Mouse (Mus musculus) stomach, embryonic 16.5 days (tissue): Measurements from ENCODE around the gene Fbxw11. TPM values are rescaled to one million over a fixed set of nuclear protein-coding genes. Genes with fewer than 3 reads are reported as not detected.
"Not testable (repeated sequence)": the region's sequence is repeated elsewhere in the genome, so short reads cannot be mapped to it uniquely, and the experiment has no call there.

Source experiments
- ATAC-seq: fragments of 200-750 bp; cut with Nextera tagmentation; 2 replicates; pipeline ENCODE4 v1.8.0; 2017; ENCODE audit warnings: moderate number of reproducible peaks, moderate TSS enrichment; ENCODE audit not compliant: insufficient read depth, low FRiP score
- H3K27ac ChIP-seq: fragments of 300-500 bp; sonication (generic); 2 replicates; pipeline ENCODE4 v1.5.1; 2014; ENCODE audit warnings: low read length
- H3K27me3 ChIP-seq: fragments of 300-500 bp; sonication (generic); 2 replicates; pipeline ENCODE4 v1.6.1; 2014; ENCODE audit warnings: low read length, control low read depth, mixed read lengths; ENCODE audit not compliant: control insufficient read depth, insufficient read depth
- H3K36me3 ChIP-seq: fragments of 300-500 bp; sonication (generic); 2 replicates; pipeline ENCODE4 v1.6.1; 2014; ENCODE audit warnings: low read length; ENCODE audit not compliant: control insufficient read depth, insufficient read depth
- H3K4me1 ChIP-seq: fragments of 300-500 bp; sonication (generic); 2 replicates; pipeline ENCODE4 v1.6.1; 2014; ENCODE audit warnings: low read length, control low read depth, mixed read lengths; ENCODE audit not compliant: control insufficient read depth, insufficient read depth
- H3K4me2 ChIP-seq: fragments of 300-500 bp; sonication (generic); 2 replicates; pipeline ENCODE4 v1.6.1; 2014; ENCODE audit warnings: low read depth, low read length, mixed read lengths
- H3K4me3 ChIP-seq: fragments of 300-500 bp; sonication (generic); replicated peaks from 2 replicates; pipeline ENCODE4 v1.5.1; 2014; ENCODE audit warnings: mild to moderate bottlenecking, low read length
- H3K9ac ChIP-seq: fragments of 300-500 bp; sonication (generic); 2 replicates; pipeline ENCODE4 v1.6.1; 2014; ENCODE audit warnings: low read length
- H3K9me3 ChIP-seq: fragments of 300-500 bp; sonication (generic); replicated peaks from 2 replicates; pipeline ENCODE4 v1.6.1; 2016; ENCODE audit warnings: low read length, control low read depth; ENCODE audit not compliant: control insufficient read depth
- WGBS: fragments of 180-500 bp; shearing (Covaris S2); extraction: QIAGEN DNeasy Blood & Tissue Kit; methylation state at CpG from one replicate; pipeline ENCODE4 v1.1.7; 2014; 5-methylcytosine and 5-hydroxymethylcytosine counted together
- polyA plus RNA-seq: library from polyadenylated mRNA; unstranded; fragments of >200 nt; fragmentation: Nextera tagmentation; extraction: Ambion mirVana; gene quantifications from 2 replicates; pipeline ENCODE4 v1.2.1, GENCODE M21; 2015

Fbxw11 gene
- polyA plus RNA-seq, 1 experiment from 2014 or later = 65.0 TPM

DNA sequence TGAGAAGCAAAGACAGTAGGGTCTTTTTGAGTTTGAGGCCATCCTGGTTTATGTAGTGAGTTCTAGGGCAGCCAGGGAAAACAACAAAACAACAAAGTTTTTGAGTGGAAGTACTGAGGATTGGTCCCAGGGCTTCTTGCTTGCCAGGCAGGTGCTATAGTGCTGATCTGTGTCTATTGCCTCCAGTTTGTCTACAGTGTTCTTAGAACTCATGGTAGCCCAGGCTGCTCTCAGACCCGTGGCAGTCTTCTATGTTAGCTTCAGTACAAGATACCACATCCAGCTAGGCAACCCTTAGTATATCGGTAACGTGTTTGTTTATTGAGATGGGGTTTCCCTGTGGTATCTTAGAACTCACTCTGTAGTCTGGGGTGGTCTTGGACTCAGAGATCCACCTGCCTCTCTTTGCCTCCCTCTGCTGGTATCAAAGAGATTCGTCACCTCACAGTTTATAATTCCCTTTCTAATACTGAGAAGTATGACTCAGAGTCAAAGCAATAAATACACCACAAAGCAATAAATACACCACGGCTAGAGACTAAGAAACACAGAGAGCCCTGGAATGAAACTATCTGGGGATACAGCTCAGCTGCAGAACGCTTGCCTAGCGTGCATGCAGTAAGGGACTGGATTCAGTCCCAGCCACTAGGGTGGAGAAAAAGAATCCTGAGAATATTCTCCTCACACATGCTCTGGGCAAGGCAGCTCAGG, 51.1 kb downstream of the Fbxw11 start:
- Histone ChIP-seq H3K36me3 (no peaks in the 10 kb centered on the region), H3K4me3 (no peak overlapping the region), H3K27me3 (no peaks in the 10 kb centered on the region), H3K4me1 (peaks cover 8% of the 10 kb centered on the region; the same call in 1 of the 2 replicates), H3K9ac (no peak overlapping the region), H3K9me3 (no peaks in the 10 kb centered on the region), H3K27ac (no peak overlapping the region), H3K4me2 (no peak overlapping the region)
- WGBS = 44% methylated on average over 7 of the region's 7 CpGs
- no peak for ATAC-seq

DNA sequence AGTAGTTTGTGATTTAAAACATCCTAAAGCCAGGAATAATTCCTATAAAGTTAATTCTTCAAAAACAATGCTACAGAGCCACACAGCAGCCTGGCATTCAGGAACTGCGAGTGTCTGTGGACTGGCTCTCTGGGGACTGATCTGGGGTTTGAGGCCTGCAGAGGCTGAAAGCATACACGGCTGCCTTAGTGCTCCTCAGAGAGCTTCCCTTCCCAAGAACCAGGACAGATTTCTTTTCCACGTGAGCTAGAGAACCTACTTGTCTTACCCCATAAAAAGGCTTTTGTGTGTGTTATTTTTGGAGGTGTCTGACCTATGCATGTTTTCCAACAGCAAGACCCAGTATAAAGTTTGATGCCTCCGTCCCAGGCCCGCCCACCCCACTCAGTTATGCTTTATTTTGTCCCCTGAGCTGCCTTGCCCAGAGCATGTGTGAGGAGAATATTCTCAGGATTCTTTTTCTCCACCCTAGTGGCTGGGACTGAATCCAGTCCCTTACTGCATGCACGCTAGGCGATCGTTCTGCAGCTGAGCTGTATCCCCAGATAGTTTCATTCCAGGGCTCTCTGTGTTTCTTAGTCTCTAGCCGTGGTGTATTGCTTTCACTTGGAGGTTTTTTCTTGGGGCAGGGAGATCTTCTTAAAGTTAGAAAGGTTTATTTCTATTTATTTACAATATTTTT, 51.9 kb downstream of the Fbxw11 start:
- not testable (repeated sequence) for H3K9ac ChIP-seq, H3K36me3 ChIP-seq, H3K9me3 ChIP-seq, ATAC-seq, H3K4me3 ChIP-seq, H3K27ac ChIP-seq, H3K4me2 ChIP-seq, H3K27me3 ChIP-seq, H3K4me1 ChIP-seq
- WGBS = 78% methylated on average over 9 of the region's 9 CpGs

DNA sequence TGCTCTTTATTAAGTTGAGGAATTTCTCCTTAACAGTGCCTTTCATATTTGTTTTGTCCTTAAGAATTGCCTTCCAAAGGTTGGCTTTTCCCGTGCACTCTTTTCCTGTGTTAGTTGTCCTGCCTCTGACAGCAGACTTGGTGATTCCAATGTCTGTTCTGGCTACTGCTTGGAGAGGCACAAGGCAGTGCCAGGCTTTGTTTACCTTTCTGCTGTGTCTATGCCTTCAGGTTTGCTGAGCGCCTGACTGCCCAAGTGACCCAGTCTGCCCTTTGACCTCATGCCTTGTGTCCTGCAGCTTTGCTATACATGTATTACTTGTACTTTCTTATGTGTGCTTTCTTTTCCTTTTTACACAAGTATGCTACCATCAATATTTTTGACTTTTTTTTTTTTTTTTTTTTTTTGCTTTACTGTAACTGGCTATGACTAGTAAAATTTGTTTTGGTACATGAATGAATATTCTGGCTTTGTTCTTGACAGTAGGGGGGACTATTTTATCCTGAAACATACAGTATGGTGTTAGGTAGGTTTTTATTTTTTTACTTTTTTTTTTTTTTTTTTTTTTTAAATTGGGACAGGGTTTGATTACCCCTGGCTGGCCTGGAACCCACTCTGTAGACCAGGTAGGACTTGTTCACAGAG, 54.0 kb downstream of the Fbxw11 start:
- no peak overlapping the region for H3K4me3 ChIP-seq
- no peak overlapping the region for H3K27ac ChIP-seq
- no peak; the same call in 1 of the 2 replicates for ATAC-seq
- 44% methylated on average over 2 of the region's 2 CpGs for WGBS
- H3K36me3 ChIP-seq = no peaks in the 10 kb centered on the region
- no peak overlapping the region for H3K4me2 ChIP-seq
- no peak overlapping the region for H3K9ac ChIP-seq
- no peaks in the 10 kb centered on the region for H3K9me3 ChIP-seq
- no peaks in the 10 kb centered on the region for H3K27me3 ChIP-seq
- peaks cover 8% of the 10 kb centered on the region; the same call in 1 of the 2 replicates for H3K4me1 ChIP-seq

DNA sequence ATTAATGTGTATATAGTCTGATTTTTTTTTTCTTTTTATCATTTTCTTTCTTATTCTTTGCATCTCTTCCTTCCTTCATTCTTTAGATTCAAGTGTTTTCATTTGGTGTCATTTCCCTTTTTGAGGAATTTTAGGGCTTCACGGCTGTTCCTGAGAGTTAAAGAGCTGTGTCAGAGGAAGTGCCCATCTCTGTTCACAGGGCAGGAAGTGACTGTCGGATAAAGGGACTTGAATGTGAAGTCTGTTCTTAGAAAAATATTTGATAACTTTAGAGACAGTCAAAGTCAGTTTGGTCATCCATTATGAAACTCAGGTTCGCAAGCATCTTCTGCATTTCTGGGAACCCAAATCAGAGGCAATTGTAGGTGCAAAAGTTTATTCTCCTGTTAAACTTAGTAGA, 55.2 kb downstream of the Fbxw11 start:
- Histone ChIP-seq H3K9ac (no peak overlapping the region), H3K27me3 (no peaks in the 10 kb centered on the region), H3K9me3 (no peaks in the 10 kb centered on the region), H3K4me3 (no peak overlapping the region), H3K4me1 (peaks cover 8% of the 10 kb centered on the region; the same call in 1 of the 2 replicates), H3K4me2 (no peak overlapping the region), H3K27ac (no peak overlapping the region), H3K36me3 (no peaks in the 10 kb centered on the region)
- ATAC-seq = no peak
- 55% methylated on average over 3 of the region's 3 CpGs for WGBS

DNA sequence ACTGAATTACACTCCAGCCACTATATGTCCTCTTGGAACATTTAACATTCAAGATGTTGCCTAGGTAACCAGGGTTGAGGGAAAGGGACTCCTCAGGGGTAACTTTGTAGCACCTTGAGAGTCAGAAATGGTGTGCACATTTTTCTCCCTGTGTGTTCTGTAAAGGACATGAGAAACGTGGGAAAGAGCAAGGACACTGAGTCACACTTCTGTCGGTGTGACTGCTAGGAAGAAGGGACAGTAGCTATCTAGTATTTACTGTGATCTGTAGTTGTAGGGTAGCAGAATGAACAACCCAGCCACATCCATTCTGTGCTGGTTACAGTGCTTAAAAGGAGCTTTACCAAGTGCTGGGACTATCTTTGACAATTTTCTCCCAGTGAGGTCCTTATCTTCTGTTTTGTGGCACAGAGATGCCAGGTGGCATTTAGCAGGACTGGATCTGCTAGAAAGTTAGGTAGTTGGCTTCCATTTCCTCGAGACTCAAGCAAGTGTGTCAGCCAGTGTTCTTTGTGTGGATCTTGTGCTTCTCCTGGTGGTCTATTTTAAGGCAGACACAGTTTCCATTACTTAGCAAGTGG, 57.5 kb downstream of the Fbxw11 start:
- no peak overlapping the region for H3K27ac ChIP-seq
- no peaks in the 10 kb centered on the region for H3K27me3 ChIP-seq
- WGBS = 70% methylated on average over 3 of the region's 3 CpGs
- no peak overlapping the region for H3K9ac ChIP-seq
- no peak overlapping the region for H3K4me3 ChIP-seq
- no peaks in the 10 kb centered on the region for H3K36me3 ChIP-seq
- H3K4me1 ChIP-seq = peaks cover 8% of the 10 kb centered on the region; the same call in 1 of the 2 replicates
- no peaks in the 10 kb centered on the region for H3K9me3 ChIP-seq
- no peak overlapping the region for H3K4me2 ChIP-seq
- ATAC-seq = no peak

DNA sequence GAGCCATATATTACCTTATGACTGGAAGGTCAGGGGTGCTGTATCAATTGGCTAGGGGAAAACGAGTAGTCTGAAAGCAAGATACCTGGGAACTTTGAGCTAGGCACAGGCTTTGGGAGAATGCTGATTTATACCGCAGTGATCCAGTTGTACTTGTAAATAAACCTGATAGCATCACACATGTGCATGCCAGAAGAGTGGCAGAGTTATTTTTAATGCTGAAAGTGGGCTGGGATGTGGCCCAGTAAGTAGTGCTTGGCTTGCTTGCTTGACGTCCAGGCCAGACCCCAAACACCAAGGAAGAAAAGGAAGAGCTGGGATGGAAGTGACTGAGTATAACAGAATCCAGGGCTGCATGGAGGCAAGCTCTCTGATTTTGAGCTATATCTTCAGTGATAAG, 59.0 kb downstream of the Fbxw11 start:
- peaks cover 8% of the 10 kb centered on the region; the same call in 1 of the 2 replicates for H3K4me1 ChIP-seq
- no peaks in the 10 kb centered on the region for H3K36me3 ChIP-seq
- ATAC-seq = no peak
- no peaks in the 10 kb centered on the region for H3K27me3 ChIP-seq
- H3K9me3 ChIP-seq = no peaks in the 10 kb centered on the region
- H3K4me3 ChIP-seq = no peak overlapping the region
- H3K4me2 ChIP-seq = no peak overlapping the region
- 53% methylated on average over 3 of the region's 3 CpGs for WGBS
- H3K9ac ChIP-seq = no peak overlapping the region
- no peak overlapping the region for H3K27ac ChIP-seq

DNA sequence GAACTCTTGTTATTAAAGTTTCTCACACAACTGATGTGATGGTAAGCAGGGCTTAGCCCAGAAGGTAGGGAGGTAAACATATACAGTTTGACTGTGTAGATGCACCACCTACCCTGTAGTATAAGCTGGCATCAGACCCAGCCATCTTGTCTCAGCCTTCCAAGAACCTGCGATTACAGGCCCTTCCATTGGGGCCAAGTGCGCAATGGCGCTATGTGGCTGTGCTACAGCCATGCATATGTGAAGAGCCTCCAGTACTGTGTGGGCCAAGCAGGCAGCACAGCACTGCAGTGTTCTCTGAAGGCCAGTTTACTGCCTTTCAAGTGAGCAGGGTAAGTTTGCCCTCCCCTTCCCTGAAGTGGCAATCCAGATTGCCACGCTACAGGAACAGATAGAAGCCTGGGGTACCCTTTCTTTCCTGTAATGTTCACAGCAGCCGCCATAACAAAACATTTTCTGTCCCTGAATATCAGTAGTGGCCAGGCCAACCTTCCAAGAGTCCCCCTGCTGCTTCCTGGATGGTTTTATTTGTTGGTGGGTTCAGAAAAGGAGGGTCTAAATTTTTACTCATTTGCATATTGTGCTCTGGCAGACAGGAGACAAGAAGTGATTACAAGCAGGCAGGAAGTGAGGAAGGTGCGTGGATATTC, 61.8 kb downstream of the Fbxw11 start:
- H3K9ac ChIP-seq = no peak overlapping the region
- no peak for ATAC-seq

DNA sequence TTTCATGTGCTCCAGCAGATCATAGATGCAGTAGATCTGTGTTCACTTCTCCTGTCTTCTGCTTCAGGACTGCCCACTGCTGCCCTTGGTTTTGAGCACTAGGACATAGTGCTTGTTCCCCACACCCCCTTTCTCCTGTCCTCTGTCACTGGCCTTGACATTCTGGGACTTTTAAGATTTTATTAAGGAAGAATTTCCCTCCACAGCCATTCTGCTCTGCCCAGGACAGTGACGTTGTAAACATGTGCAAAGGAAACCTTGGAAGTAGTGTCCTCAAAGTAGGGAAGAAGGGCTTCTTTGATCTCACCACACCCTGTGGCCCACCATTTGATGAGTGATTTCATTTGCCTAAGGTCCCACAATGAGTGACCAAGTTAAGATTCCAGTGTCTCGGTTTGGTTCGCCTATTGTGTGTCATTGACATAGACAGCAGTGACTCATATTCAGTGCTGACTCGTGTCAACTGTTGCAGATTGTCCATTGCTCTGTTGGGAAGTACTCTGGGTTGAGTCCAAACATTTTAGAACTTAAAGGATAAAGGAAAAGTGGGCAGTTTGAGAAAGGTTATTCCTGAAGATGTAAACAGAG, 64.0 kb downstream of the Fbxw11 start:
- Histone ChIP-seq H3K4me2 (no peak overlapping the region), H3K4me1 (no peaks in the 10 kb centered on the region), H3K4me3 (no peak overlapping the region), H3K9me3 (no peaks in the 10 kb centered on the region), H3K27me3 (no peaks in the 10 kb centered on the region), H3K36me3 (no peaks in the 10 kb centered on the region), H3K9ac (no peak overlapping the region), H3K27ac (no peak overlapping the region)
- 74% methylated on average over 4 of the region's 4 CpGs for WGBS
- no peak for ATAC-seq

More for the DNA sequence above, 61.8 kb downstream of the Fbxw11 start:
- no peaks in the 10 kb centered on the region for H3K36me3 ChIP-seq
- no peak overlapping the region for H3K4me2 ChIP-seq
- H3K27ac ChIP-seq = no peak overlapping the region
- H3K4me3 ChIP-seq = no peak overlapping the region
- H3K27me3 ChIP-seq = no peaks in the 10 kb centered on the region
- H3K9me3 ChIP-seq = no peaks in the 10 kb centered on the region
- 88% methylated on average over 6 of the region's 6 CpGs for WGBS
- no peaks in the 10 kb centered on the region for H3K4me1 ChIP-seq
